Mouse (Mus musculus) liver, adult 2 months (tissue): ENCODE data around the gene Ltbp1. TPM values are rescaled to one million over a fixed set of nuclear protein-coding genes. Genes with fewer than 3 reads are reported as not detected.

Source experiments
- DNase-seq: peaks from one replicate; pipeline ENCODE4 v3.0.0-alpha.2; 2011; ENCODE audit warnings: low read depth, low spot score; ENCODE audit errors: extremely low read depth
- H3K27ac ChIP-seq: fragments of 200-500 bp; replicated peaks from 2 replicates; pipeline ENCODE4 v1.5.1; 2012; ENCODE audit warnings: low read depth, mild to moderate bottlenecking, control low read depth, inconsistent platforms, low read length; ENCODE audit not compliant: insufficient read depth
- H3K27me3 ChIP-seq: fragments of 200-500 bp; 2 replicates; pipeline ENCODE4 v1.6.1; 2012; ENCODE audit warnings: mild to moderate bottlenecking, moderate library complexity, low read length, inconsistent platforms; ENCODE audit not compliant: control insufficient read depth, insufficient read depth
- H3K36me3 ChIP-seq: fragments of 200-500 bp; 2 replicates; pipeline ENCODE4 v1.6.1; 2012; ENCODE audit warnings: low read length, inconsistent platforms; ENCODE audit not compliant: control insufficient read depth, insufficient read depth
- H3K4me1 ChIP-seq: fragments of 200-500 bp; 2 replicates; pipeline ENCODE4 v1.6.1; 2011; ENCODE audit warnings: low read length; ENCODE audit not compliant: control insufficient read depth, insufficient read depth
- H3K4me3 ChIP-seq: fragments of 200-500 bp; 2 replicates; pipeline ENCODE4 v1.5.1; 2011; ENCODE audit warnings: low read depth, mild to moderate bottlenecking, control low read depth, low read length, moderate library complexity; ENCODE audit not compliant: insufficient read depth
- H3K79me2 ChIP-seq: fragments of 200-500 bp; 2 replicates; pipeline ENCODE4 v1.6.1; 2012; ENCODE audit warnings: inconsistent platforms, mild to moderate bottlenecking, low read length, moderate library complexity; ENCODE audit not compliant: control insufficient read depth, insufficient read depth
- H3K9ac ChIP-seq: fragments of 200-500 bp; 2 replicates; pipeline ENCODE4 v1.6.1; 2012; ENCODE audit warnings: low read depth, mild to moderate bottlenecking, control low read depth, inconsistent platforms, low read length
- CTCF ChIP-seq: fragments of 200-500 bp; IDR thresholded peaks from 2 replicates; pipeline ENCODE4 v1.5.1; 2011; ENCODE audit warnings: low read depth, low read length, control low read depth
- POLR2A ChIP-seq: fragments of 200-500 bp; IDR thresholded peaks from 2 replicates; pipeline ENCODE4 v1.6.1; 2011; ENCODE audit warnings: low read length, control low read depth; ENCODE audit not compliant: insufficient read depth; ENCODE audit errors: extremely low read depth
- WGBS: fragments of 180-500 bp; shearing (Covaris S2); methylation state at CpG from one replicate; pipeline ENCODE4 v1.1.7; 2018; 5-methylcytosine and 5-hydroxymethylcytosine counted together
- polyA plus RNA-seq: library from polyadenylated mRNA; depleted of rRNA; stranded (reverse); fragments of >200 nt; gene quantifications from 2 replicates; pipeline ENCODE4 v1.2.3, GENCODE M21; 2012
- total RNA-seq: library from RNA; depleted of rRNA; stranded (reverse); fragments of >200 nt; gene quantifications from 2 replicates; pipeline ENCODE4 v1.2.3, GENCODE M21; 2014

The Ltbp1 gene
- total and polyA plus RNA-seq, 2 experiments, result 1.1 to 1.5 TPM

GRCm38 (mm10) chr17:75182319-75183001, 177.1 kb downstream of the Ltbp1 start:
- Histone ChIP-seq H3K36me3 (no peaks in the 10 kb centered on the region), H3K27me3 (no peaks in the 10 kb centered on the region), H3K79me2 (no peaks in the 10 kb centered on the region), H3K4me1 (no peaks in the 10 kb centered on the region), H3K4me3 (no peak overlapping the region), H3K27ac (no peak overlapping the region), H3K9ac (no peak overlapping the region)
- no peak for TF ChIP-seq POLR2A
- TF ChIP-seq CTCF, result no peak
- no peak for DNase-seq
- WGBS, result 89% methylated on average over 14 of the region's 14 CpGs

- DNase-seq, result no peak
- no peak for TF ChIP-seq CTCF
- no peak for TF ChIP-seq POLR2A
- Histone ChIP-seq H3K4me3 (no peak overlapping the region), H3K4me1 (no peaks in the 10 kb centered on the region), H3K27ac (no peak overlapping the region), H3K27me3 (no peaks in the 10 kb centered on the region), H3K79me2 (no peaks in the 10 kb centered on the region), H3K36me3 (no peaks in the 10 kb centered on the region), H3K9ac (no peak overlapping the region)
- 82% methylated on average over 8 of the region's 8 CpGs for WGBS
Measured at GRCm38 (mm10) chr17:75186732-75187509, 181.6 kb downstream of the Ltbp1 start.

GRCm38 (mm10) chr17:75196952-75197351, 191.6 kb downstream of the Ltbp1 start:
- H3K27ac ChIP-seq, result no peak overlapping the region
- no peak for DNase-seq
- no peak overlapping the region for H3K4me3 ChIP-seq
- no peak overlapping the region for H3K9ac ChIP-seq
- H3K4me1 ChIP-seq, result no peaks in the 10 kb centered on the region
- H3K27me3 ChIP-seq, result no peaks in the 10 kb centered on the region
- H3K79me2 ChIP-seq, result no peaks in the 10 kb centered on the region
- no peaks in the 10 kb centered on the region for H3K36me3 ChIP-seq
- no peak for TF ChIP-seq POLR2A
- no peak for TF ChIP-seq CTCF
- WGBS, result 83% methylated on average over 2 of the region's 2 CpGs

- Histone ChIP-seq H3K4me3 (no peak overlapping the region), H3K4me1 (no peaks in the 10 kb centered on the region), H3K9ac (no peak overlapping the region), H3K36me3 (no peaks in the 10 kb centered on the region), H3K27me3 (no peaks in the 10 kb centered on the region), H3K79me2 (no peaks in the 10 kb centered on the region), H3K27ac (no peak overlapping the region)
- TF ChIP-seq CTCF (no peak), POLR2A (no peak)
- 51% methylated on average over 2 of the region's 2 CpGs for WGBS
- no peak for DNase-seq
Measured at GRCm38 (mm10) chr17:75198767-75199166, 193.4 kb downstream of the Ltbp1 start.

GRCm38 (mm10) chr17:75199694-75200093, 194.3 kb downstream of the Ltbp1 start:
- Histone ChIP-seq H3K4me3 (no peak overlapping the region), H3K79me2 (no peaks in the 10 kb centered on the region), H3K27me3 (no peaks in the 10 kb centered on the region), H3K9ac (no peak overlapping the region), H3K36me3 (no peaks in the 10 kb centered on the region), H3K27ac (no peak overlapping the region), H3K4me1 (no peaks in the 10 kb centered on the region)
- DNase-seq, result no peak
- 65% methylated on average over 9 of the region's 9 CpGs for WGBS
- TF ChIP-seq CTCF (no peak), POLR2A (no peak)

- no peaks in the 10 kb centered on the region for H3K36me3 ChIP-seq
- no peaks in the 10 kb centered on the region for H3K27me3 ChIP-seq
- no peaks in the 10 kb centered on the region for H3K4me1 ChIP-seq
- no peak overlapping the region for H3K9ac ChIP-seq
- WGBS, result 91% methylated on average over 3 of the region's 3 CpGs
- no peak overlapping the region for H3K4me3 ChIP-seq
- no peak overlapping the region for H3K27ac ChIP-seq
- TF ChIP-seq CTCF, result no peak
- no peak for TF ChIP-seq POLR2A
- no peaks in the 10 kb centered on the region for H3K79me2 ChIP-seq
- no peak for DNase-seq
Measured at GRCm38 (mm10) chr17:75202314-75202713, 196.9 kb downstream of the Ltbp1 start.
